Mouse (Mus musculus): ENCODE measurements around the gene Ddx25. TPM values are rescaled to one million over a fixed set of nuclear protein-coding genes. Genes with fewer than 3 reads are reported as not detected.
A peak's percentile ranks its signal among the peaks of the same experiment; 100 is the strongest.

The Ddx25 gene
- polyA plus RNA-seq, 1 experiment from 2014 or later, result 27.2 TPM

- Histone ChIP-seq H3K4me3 (replicated peaks; ENCODE audit: low read depth, low read length) (no peak overlapping the region), H3K27me3 (ENCODE audit: control insufficient read depth, insufficient read depth, low read length) (no peaks in the 10 kb centered on the region), H3K27ac (replicated peaks; ENCODE audit: low read depth, low read length) (no peak overlapping the region), H3K9ac (replicated peaks; ENCODE audit: low read length) (no peak overlapping the region), H3K4me2 (ENCODE audit: low read length) (no peak overlapping the region), H3K9me3 (ENCODE audit: control insufficient read depth, low read length) (no peaks in the 10 kb centered on the region), H3K4me1 (ENCODE audit: control insufficient read depth, insufficient read depth, low read length) (no peaks in the 10 kb centered on the region), H3K36me3 (ENCODE audit: control insufficient read depth, insufficient read depth, low read length) (no peaks in the 10 kb centered on the region)
- no peak for DNase-seq
- 84% methylated on average over 9 of the region's 9 CpGs for WGBS
- no peak for ATAC-seq (ENCODE audit: low FRiP score, low TSS enrichment)
Measured at GRCm38 (mm10) chr9:35533266-35533665, 25.1 kb downstream of the Ddx25 start.

GRCm38 (mm10) chr9:35529796-35530195 lies 28.5 kb downstream of the Ddx25 start:
- no peak overlapping the region for H3K4me3 ChIP-seq (replicated peaks; ENCODE audit: low read depth, low read length)

GRCm38 (mm10) chr9:35529141-35529540 lies 29.2 kb downstream of the Ddx25 start:
- Histone ChIP-seq H3K4me1 (ENCODE audit: control insufficient read depth, insufficient read depth, low read length) (peaks cover 2% of the 10 kb centered on the region; the same call in 1 of the 2 replicates), H3K36me3 (ENCODE audit: control insufficient read depth, insufficient read depth, low read length) (no peaks in the 10 kb centered on the region), H3K9ac (replicated peaks; ENCODE audit: low read length) (no peak overlapping the region), H3K9me3 (ENCODE audit: control insufficient read depth, low read length) (no peaks in the 10 kb centered on the region), H3K27me3 (ENCODE audit: control insufficient read depth, insufficient read depth, low read length) (no peaks in the 10 kb centered on the region), H3K27ac (replicated peaks; ENCODE audit: low read depth, low read length) (no peak overlapping the region), H3K4me2 (ENCODE audit: low read length) (no peak overlapping the region), H3K4me3 (replicated peaks; ENCODE audit: low read depth, low read length) (no peak overlapping the region)
- 70% methylated on average over 3 of the region's 3 CpGs for WGBS
- no peak for ATAC-seq (ENCODE audit: low FRiP score, low TSS enrichment)
- no peak for DNase-seq

More at GRCm38 (mm10) chr9:35529796-35530195, 28.5 kb downstream of the Ddx25 start:
- Histone ChIP-seq H3K27me3 (ENCODE audit: control insufficient read depth, insufficient read depth, low read length) (no peaks in the 10 kb centered on the region), H3K9me3 (ENCODE audit: control insufficient read depth, low read length) (no peaks in the 10 kb centered on the region), H3K4me1 (ENCODE audit: control insufficient read depth, insufficient read depth, low read length) (no peaks in the 10 kb centered on the region), H3K9ac (replicated peaks; ENCODE audit: low read length) (no peak overlapping the region), H3K4me2 (ENCODE audit: low read length) (no peak overlapping the region), H3K36me3 (ENCODE audit: control insufficient read depth, insufficient read depth, low read length) (no peaks in the 10 kb centered on the region), H3K27ac (replicated peaks; ENCODE audit: low read depth, low read length) (no peak overlapping the region)
- ATAC-seq (ENCODE audit: low FRiP score, low TSS enrichment) (no peak), DNase-seq (no peak)
- WGBS, result 34% methylated on average over 1 of the region's 1 CpGs

GRCm38 (mm10) chr9:35523941-35524411 lies 34.4 kb downstream of the Ddx25 start:
- DNase-seq (peak; percentile 85), ATAC-seq (ENCODE audit: low FRiP score, low TSS enrichment) (peak; percentile 67)
- H3K4me1 ChIP-seq (ENCODE audit: control insufficient read depth, insufficient read depth, low read length), result peaks cover 10% of the 10 kb centered on the region
- no peaks in the 10 kb centered on the region for H3K36me3 ChIP-seq (ENCODE audit: control insufficient read depth, insufficient read depth, low read length)
- H3K4me3 ChIP-seq (replicated peaks; ENCODE audit: low read depth, low read length), result no peak overlapping the region
- 13% methylated on average over 7 of the region's 7 CpGs for WGBS
- H3K9me3 ChIP-seq (ENCODE audit: control insufficient read depth, low read length), result no peaks in the 10 kb centered on the region
- H3K4me2 ChIP-seq (ENCODE audit: low read length), result no peak overlapping the region
- no peak overlapping the region for H3K9ac ChIP-seq (replicated peaks; ENCODE audit: low read length)
- no peaks in the 10 kb centered on the region for H3K27me3 ChIP-seq (ENCODE audit: control insufficient read depth, insufficient read depth, low read length)
- H3K27ac ChIP-seq (replicated peaks; ENCODE audit: low read depth, low read length), result no peak overlapping the region

- Histone ChIP-seq H3K36me3 (ENCODE audit: control insufficient read depth, insufficient read depth, low read length) (no peaks in the 10 kb centered on the region), H3K9ac (replicated peaks; ENCODE audit: low read length) (no peak overlapping the region), H3K4me2 (ENCODE audit: low read length) (no peak overlapping the region), H3K9me3 (ENCODE audit: control insufficient read depth, low read length) (no peaks in the 10 kb centered on the region), H3K4me3 (replicated peaks; ENCODE audit: low read depth, low read length) (no peak overlapping the region), H3K27ac (replicated peaks; ENCODE audit: low read depth, low read length) (no peak overlapping the region), H3K27me3 (ENCODE audit: control insufficient read depth, insufficient read depth, low read length) (no peaks in the 10 kb centered on the region), H3K4me1 (ENCODE audit: control insufficient read depth, insufficient read depth, low read length) (peaks cover 10% of the 10 kb centered on the region)
- peak; percentile 24; the same call in 1 of the 2 replicates for ATAC-seq (ENCODE audit: low FRiP score, low TSS enrichment)
- DNase-seq, result peak; percentile 72
- WGBS, result 9% methylated on average over 5 of the region's 5 CpGs
Measured at GRCm38 (mm10) chr9:35523541-35523940, 34.8 kb downstream of the Ddx25 start.

- H3K4me1 ChIP-seq (ENCODE audit: control insufficient read depth, insufficient read depth, low read length), result peaks cover 10% of the 10 kb centered on the region
- no peak overlapping the region for H3K4me2 ChIP-seq (ENCODE audit: low read length)
- 68% methylated on average over 1 of the region's 1 CpGs for WGBS
- no peaks in the 10 kb centered on the region for H3K9me3 ChIP-seq (ENCODE audit: control insufficient read depth, low read length)
- ATAC-seq (ENCODE audit: low FRiP score, low TSS enrichment), result no peak
- no peak overlapping the region for H3K27ac ChIP-seq (replicated peaks; ENCODE audit: low read depth, low read length)
- H3K9ac ChIP-seq (replicated peaks; ENCODE audit: low read length), result no peak overlapping the region
- H3K4me3 ChIP-seq (replicated peaks; ENCODE audit: low read depth, low read length), result no peak overlapping the region
- no peaks in the 10 kb centered on the region for H3K36me3 ChIP-seq (ENCODE audit: control insufficient read depth, insufficient read depth, low read length)
- no peaks in the 10 kb centered on the region for H3K27me3 ChIP-seq (ENCODE audit: control insufficient read depth, insufficient read depth, low read length)
- DNase-seq, result no peak
Measured at GRCm38 (mm10) chr9:35522821-35523515, 35.4 kb downstream of the Ddx25 start.

GRCm38 (mm10) chr9:35522241-35522640 lies 36.1 kb downstream of the Ddx25 start:
- Histone ChIP-seq H3K9ac (replicated peaks; ENCODE audit: low read length) (no peak overlapping the region), H3K9me3 (ENCODE audit: control insufficient read depth, low read length) (no peaks in the 10 kb centered on the region), H3K4me1 (ENCODE audit: control insufficient read depth, insufficient read depth, low read length) (peaks cover 10% of the 10 kb centered on the region), H3K27ac (replicated peaks; ENCODE audit: low read depth, low read length) (no peak overlapping the region), H3K36me3 (ENCODE audit: control insufficient read depth, insufficient read depth, low read length) (no peaks in the 10 kb centered on the region), H3K4me2 (ENCODE audit: low read length) (no peak overlapping the region), H3K27me3 (ENCODE audit: control insufficient read depth, insufficient read depth, low read length) (no peaks in the 10 kb centered on the region), H3K4me3 (replicated peaks; ENCODE audit: low read depth, low read length) (no peak overlapping the region)
- WGBS, result 74% methylated on average over 2 of the region's 2 CpGs
- no peak for DNase-seq
- no peak for ATAC-seq (ENCODE audit: low FRiP score, low TSS enrichment)

- ATAC-seq (ENCODE audit: low FRiP score, low TSS enrichment) (no peak), DNase-seq (no peak)
- H3K27ac ChIP-seq (replicated peaks; ENCODE audit: low read depth, low read length), result no peak overlapping the region
- WGBS, result 88% methylated on average over 6 of the region's 6 CpGs
- H3K4me3 ChIP-seq (replicated peaks; ENCODE audit: low read depth, low read length), result no peak overlapping the region
- H3K27me3 ChIP-seq (ENCODE audit: control insufficient read depth, insufficient read depth, low read length), result no peaks in the 10 kb centered on the region
- H3K4me2 ChIP-seq (ENCODE audit: low read length), result no peak overlapping the region
- H3K4me1 ChIP-seq (ENCODE audit: control insufficient read depth, insufficient read depth, low read length), result peaks cover 10% of the 10 kb centered on the region
- no peaks in the 10 kb centered on the region for H3K36me3 ChIP-seq (ENCODE audit: control insufficient read depth, insufficient read depth, low read length)
- no peak overlapping the region for H3K9ac ChIP-seq (replicated peaks; ENCODE audit: low read length)
- no peaks in the 10 kb centered on the region for H3K9me3 ChIP-seq (ENCODE audit: control insufficient read depth, low read length)
Measured at GRCm38 (mm10) chr9:35520631-35521348, 37.5 kb downstream of the Ddx25 start.

- no peak for ATAC-seq (ENCODE audit: low FRiP score, low TSS enrichment)
- 71% methylated on average over 3 of the region's 3 CpGs for WGBS
- H3K9me3 ChIP-seq (ENCODE audit: control insufficient read depth, low read length), result no peaks in the 10 kb centered on the region
- no peak for DNase-seq
- H3K4me1 ChIP-seq (ENCODE audit: control insufficient read depth, insufficient read depth, low read length), result no peaks in the 10 kb centered on the region
- no peak within 1 kb of the TSS for H3K4me3 ChIP-seq (replicated peaks; ENCODE audit: low read depth, low read length)
- H3K27me3 ChIP-seq (ENCODE audit: control insufficient read depth, insufficient read depth, low read length), result no peaks in the 10 kb centered on the region
- H3K36me3 ChIP-seq (ENCODE audit: control insufficient read depth, insufficient read depth, low read length), result no peaks in the 10 kb centered on the region
- H3K9ac ChIP-seq (replicated peaks; ENCODE audit: low read length), result no peak within 1 kb of the TSS
- no peak within 1 kb of the TSS for H3K27ac ChIP-seq (replicated peaks; ENCODE audit: low read depth, low read length)
- H3K4me2 ChIP-seq (ENCODE audit: low read length), result no peak within 1 kb of the TSS
Measured at GRCm38 (mm10) chr9:35518169-35518568, 40.2 kb downstream of the Ddx25 start, which contains the start of gene Gm1113. Gm1113 (minus strand) TSS chr9:35518269.

All from midbrain, embryonic 14.5 days (tissue).